Mouse (Mus musculus) left cerebral cortex, adult 2 months (tissue): Measurements from ENCODE around the gene Txnrd2. TPM values are rescaled to one million over a fixed set of nuclear protein-coding genes. Genes with fewer than 3 reads are reported as not detected.

ENCODE experiments used
- DNase-seq, 2 experiments: peaks; one replicate each; pipeline ENCODE4 v3.0.0; 2021 to 2022; ENCODE audit warnings: low spot score in 2 of 2, mixed read lengths in 1 of 2; ENCODE audit errors: extremely low spot score in 1 of 2
- H3K27ac ChIP-seq: fragments of 200-600 bp; 2 replicates; pipeline ENCODE4 v1.8.1; 2022
- H3K4me3 ChIP-seq: fragments of 200-600 bp; 2 replicates; pipeline ENCODE4 v1.8.1; 2022
- CTCF ChIP-seq: fragments of 200-600 bp; IDR thresholded peaks from 2 replicates; pipeline ENCODE4 v1.8.1; 2022; ENCODE audit warnings: antibody characterized with exemption, mild to moderate bottlenecking, moderate library complexity
- intact Hi-C: fragments of 180-260 bp; cut with DNase I; formaldehyde crosslinking; loops from one replicate; pipeline ENCODE4 v1.15.1; 2025
- total RNA-seq, 2 experiments: library from RNA; stranded (reverse); gene quantifications; 2 replicates each; pipeline ENCODE4 v1.2.3; 2021

Gene Txnrd2
- total RNA-seq, 2 experiments from 2014 or later, result 18.2 to 22.5 TPM

GRCm38 (mm10) chr16:18462031-18462430 is 35.8 kb downstream of the Txnrd2 start:
- TF ChIP-seq CTCF, result no peak
- Histone ChIP-seq H3K4me3 (no peak overlapping the region), H3K27ac (no peak overlapping the region)
- DNase-seq, result no peak
- intact Hi-C loops, result no loop called here

DNA sequence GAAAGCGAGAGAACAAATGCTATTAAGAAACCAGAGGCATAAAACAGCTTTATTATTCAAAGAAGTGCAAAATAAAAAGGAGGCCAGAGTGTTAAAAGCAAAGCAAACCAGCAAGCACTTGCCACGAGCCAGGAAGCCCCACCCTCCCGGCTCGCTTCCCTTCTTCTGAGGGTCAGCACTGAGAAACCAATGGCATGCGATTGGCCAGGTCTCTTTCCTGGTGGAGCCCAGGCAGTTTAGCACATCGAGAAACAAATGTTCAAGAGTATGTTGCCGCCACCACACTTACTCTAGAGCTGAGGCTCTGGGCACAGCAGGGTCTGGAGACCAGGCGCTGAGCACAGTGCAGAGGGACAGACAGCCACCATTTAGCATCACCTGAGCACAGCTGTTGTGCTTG is 36.4 kb downstream of the Txnrd2 start:
- intact Hi-C loops, result no loop called here
- Histone ChIP-seq H3K27ac (no peak overlapping the region), H3K4me3 (no peak overlapping the region)
- DNase-seq, result no peak
- no peak for TF ChIP-seq CTCF

- intact Hi-C loops, result no loop called here
- Histone ChIP-seq H3K4me3 (no peak overlapping the region), H3K27ac (peak overlapping the region; percentile 40; the same call in 1 of the 2 replicates)
- peak in 1 of 2 experiments; percentile 35 for DNase-seq
- no peak for TF ChIP-seq CTCF
Measured at GRCm38 (mm10) chr16:18464271-18464670, 38.1 kb downstream of the Txnrd2 start.

GRCm38 (mm10) chr16:18470829-18471228 is 44.6 kb downstream of the Txnrd2 start:
- DNase-seq, result peak in 1 of 2 experiments; percentile 5
- Histone ChIP-seq H3K4me3 (no peak overlapping the region), H3K27ac (no peak overlapping the region)
- intact Hi-C loops, result no loop called here
- TF ChIP-seq CTCF, result no peak; the same call in 1 of the 2 replicates

- intact Hi-C loops, result no loop called here
- no peak for TF ChIP-seq CTCF
- peak in 1 of 2 experiments; percentile 4 for DNase-seq
- no peak overlapping the region for H3K27ac ChIP-seq
- no peak overlapping the region for H3K4me3 ChIP-seq
Measured at GRCm38 (mm10) chr16:18471381-18471955, 45.3 kb downstream of the Txnrd2 start.

- intact Hi-C loops, result no loop called here
- TF ChIP-seq CTCF, result no peak
Measured at GRCm38 (mm10) chr16:18471976-18472375, 45.8 kb downstream of the Txnrd2 start.

GRCm38 (mm10) chr16:18472416-18472815 is 46.2 kb downstream of the Txnrd2 start:
- no peak overlapping the region for H3K4me3 ChIP-seq
- no peak for DNase-seq
- H3K27ac ChIP-seq, result no peak overlapping the region
- no peak for TF ChIP-seq CTCF
- intact Hi-C loops, result no loop called here

More at GRCm38 (mm10) chr16:18471976-18472375, 45.8 kb downstream of the Txnrd2 start:
- DNase-seq, result peak in 1 of 2 experiments; percentile 8
- Histone ChIP-seq H3K27ac (no peak overlapping the region), H3K4me3 (no peak overlapping the region)

- intact Hi-C loops, result no loop called here
- H3K4me3 ChIP-seq, result no peak overlapping the region
Measured at GRCm38 (mm10) chr16:18472976-18473375, 46.8 kb downstream of the Txnrd2 start.

GRCm38 (mm10) chr16:18474021-18474420 is 47.8 kb downstream of the Txnrd2 start:
- Histone ChIP-seq H3K4me3 (no peak overlapping the region), H3K27ac (no peak overlapping the region)
- DNase-seq, result no peak
- TF ChIP-seq CTCF, result no peak
- intact Hi-C loops, result no loop called here

More at GRCm38 (mm10) chr16:18472976-18473375, 46.8 kb downstream of the Txnrd2 start:
- TF ChIP-seq CTCF, result no peak
- H3K27ac ChIP-seq, result no peak overlapping the region
- DNase-seq, result peak in 1 of 2 experiments; percentile 3

- DNase-seq, result no peak
- no peak overlapping the region for H3K4me3 ChIP-seq
- no peak overlapping the region for H3K27ac ChIP-seq
- peak; percentile 17 for TF ChIP-seq CTCF
- intact Hi-C loops, result no loop called here
Measured at GRCm38 (mm10) chr16:18477996-18478395, 51.8 kb downstream of the Txnrd2 start.

DNA sequence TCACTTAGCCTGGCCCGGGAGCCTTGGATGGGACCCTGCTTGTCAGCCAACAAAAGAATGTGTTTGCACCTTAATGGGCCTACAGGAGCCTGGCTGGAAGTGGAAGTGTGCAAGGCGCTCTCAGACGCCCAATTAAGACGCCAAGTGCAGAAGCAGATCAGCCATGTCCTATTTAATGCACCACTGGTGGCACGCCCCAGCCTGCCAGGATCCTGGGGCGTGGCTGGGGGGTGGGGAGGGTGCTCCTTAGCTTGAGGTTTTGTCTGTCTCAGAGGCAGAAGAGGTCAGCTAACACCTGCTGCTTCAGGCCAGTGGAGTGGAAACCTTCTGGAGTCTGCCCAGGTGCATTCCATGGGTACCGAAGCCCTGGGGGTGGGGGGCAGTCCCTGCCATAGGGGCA is 53.5 kb downstream of the Txnrd2 start:
- no peak overlapping the region for H3K27ac ChIP-seq
- DNase-seq, result no peak
- no peak overlapping the region for H3K4me3 ChIP-seq
- intact Hi-C loops, result no loop called here
- no peak for TF ChIP-seq CTCF

DNA sequence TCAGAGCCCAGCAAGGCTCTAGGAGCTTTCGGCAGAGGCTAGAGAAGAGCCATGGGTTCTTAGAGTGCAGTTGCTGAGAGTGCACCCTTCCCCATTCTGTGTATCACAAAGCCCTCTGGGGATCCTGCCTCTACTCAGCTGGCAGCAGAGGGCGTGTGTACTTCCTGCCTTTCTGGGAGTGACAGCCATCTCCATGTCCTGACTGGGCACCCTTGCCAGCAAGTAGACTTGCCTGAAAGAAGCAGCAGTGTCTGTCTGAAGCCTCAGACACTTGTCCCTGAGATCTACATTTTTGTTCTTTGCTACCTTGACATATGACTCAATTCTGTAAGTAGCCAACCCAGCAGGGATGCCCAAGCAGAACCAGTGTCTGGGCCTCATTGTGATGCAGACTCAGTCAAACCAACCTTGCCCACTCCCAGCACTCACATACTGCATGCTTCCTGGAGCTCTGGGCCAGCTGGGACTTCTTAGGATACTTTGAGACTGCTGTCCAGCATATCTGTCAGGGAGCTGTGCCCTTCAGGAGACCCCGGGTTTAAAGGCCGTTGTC is 54.8 kb downstream of the Txnrd2 start:
- TF ChIP-seq CTCF, result no peak
- Histone ChIP-seq H3K4me3 (no peak overlapping the region), H3K27ac (no peak overlapping the region)
- intact Hi-C loops, result no loop called here
- no peak for DNase-seq

DNA sequence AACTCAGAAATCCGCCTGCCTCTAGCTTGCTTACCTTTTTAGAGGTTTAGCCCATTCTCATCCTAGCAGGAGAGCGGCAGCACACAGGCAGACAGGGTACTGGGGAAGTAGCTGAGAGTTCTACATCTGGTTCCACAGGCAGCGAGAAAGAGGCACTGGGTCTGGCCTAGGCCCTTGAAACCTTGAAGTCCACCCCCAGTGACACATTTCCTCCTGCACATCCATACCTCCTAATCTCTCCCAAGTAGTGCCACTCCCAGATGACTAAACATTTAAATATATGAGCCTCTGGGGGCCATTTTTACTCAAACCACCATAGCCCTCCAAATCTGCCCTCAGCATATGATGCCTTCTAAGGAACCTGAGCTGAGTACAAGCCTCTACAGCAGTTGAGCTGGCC is 56.2 kb downstream of the Txnrd2 start:
- TF ChIP-seq CTCF, result no peak
- no peak for DNase-seq
- intact Hi-C loops, result no loop called here
- H3K27ac ChIP-seq, result no peak overlapping the region
- H3K4me3 ChIP-seq, result no peak overlapping the region
